Mouse (Mus musculus): ENCODE results near the gene Gm21887. TPM values are rescaled to one million over a fixed set of nuclear protein-coding genes. Genes with fewer than 3 reads are reported as not detected.
"Not testable (repeated sequence)": the region's sequence is repeated elsewhere in the genome, so short reads cannot be mapped to it uniquely, and the experiment has no call there.

The Gm21887 gene
- polyA plus RNA-seq, 1 experiment from 2014 or later: 95.3 TPM

- not testable (repeated sequence) for H3K27ac ChIP-seq; ATAC-seq (ENCODE audit: low read depth); H3K4me1 ChIP-seq (replicated peaks); H3K4me2 ChIP-seq; DNase-seq; H3K27me3 ChIP-seq; H3K9ac ChIP-seq; H3K4me3 ChIP-seq (replicated peaks)
- Histone ChIP-seq H3K9me3 (replicated peaks) (peaks cover 27% of the 10 kb centered on the region), H3K36me3 (peaks cover 23% of the 10 kb centered on the region)
- 41% methylated on average over 4 of the region's 8 CpGs for WGBS (ENCODE audit: insufficient replicate concordance)
Measured at GRCm38 (mm10) chrX:169992951-169993547, 16.4 kb upstream of the Gm21887 start.

- H3K9ac ChIP-seq; H3K4me3 ChIP-seq (replicated peaks); H3K4me1 ChIP-seq (replicated peaks); H3K4me2 ChIP-seq; H3K27ac ChIP-seq; ATAC-seq (ENCODE audit: low read depth); H3K27me3 ChIP-seq; DNase-seq: not testable (repeated sequence)
- WGBS (ENCODE audit: insufficient replicate concordance): 20% methylated on average over 3 of the region's 33 CpGs
- peaks cover 15% of the 10 kb centered on the region for H3K36me3 ChIP-seq
- H3K9me3 ChIP-seq (replicated peaks): peaks cover 19% of the 10 kb centered on the region
Measured at GRCm38 (mm10) chrX:169994011-169994865, 15.2 kb upstream of the Gm21887 start.

GRCm38 (mm10) chrX:169994866-169995711 lies 14.4 kb upstream of the Gm21887 start:
- 19% methylated on average over 2 of the region's 2 CpGs for WGBS (ENCODE audit: insufficient replicate concordance)
- H3K9ac ChIP-seq: not testable (repeated sequence)

GRCm38 (mm10) chrX:169995909-169996521 lies 13.4 kb upstream of the Gm21887 start:
- DNase-seq; ATAC-seq (ENCODE audit: low read depth): not testable (repeated sequence)
- WGBS (ENCODE audit: insufficient replicate concordance): no CpG with 5 or more reads among the region's 17 CpGs

More at GRCm38 (mm10) chrX:169994866-169995711, 14.4 kb upstream of the Gm21887 start:
- not testable (repeated sequence) for H3K27ac ChIP-seq; H3K4me1 ChIP-seq (replicated peaks); H3K4me3 ChIP-seq (replicated peaks); ATAC-seq (ENCODE audit: low read depth); H3K27me3 ChIP-seq; DNase-seq; H3K4me2 ChIP-seq; H3K36me3 ChIP-seq
- peaks cover 13% of the 10 kb centered on the region for H3K9me3 ChIP-seq (replicated peaks)

GRCm38 (mm10) chrX:169996926-169997325 lies 12.5 kb upstream of the Gm21887 start:
- ATAC-seq (ENCODE audit: low read depth); H3K27me3 ChIP-seq: not testable (repeated sequence)
- no CpG with 5 or more reads among the region's 46 CpGs for WGBS (ENCODE audit: insufficient replicate concordance)

More at GRCm38 (mm10) chrX:169995909-169996521, 13.4 kb upstream of the Gm21887 start:
- H3K4me1 ChIP-seq (replicated peaks); H3K9me3 ChIP-seq (replicated peaks); H3K27me3 ChIP-seq; H3K4me3 ChIP-seq (replicated peaks); H3K9ac ChIP-seq; H3K36me3 ChIP-seq; H3K27ac ChIP-seq; H3K4me2 ChIP-seq: not testable (repeated sequence)

GRCm38 (mm10) chrX:169997456-169997853 lies 12.0 kb upstream of the Gm21887 start:
- H3K4me1 ChIP-seq (replicated peaks); H3K27ac ChIP-seq; H3K9me3 ChIP-seq (replicated peaks); H3K27me3 ChIP-seq; DNase-seq; H3K36me3 ChIP-seq: not testable (repeated sequence)
- Histone ChIP-seq H3K4me3 (replicated peaks) (peak overlapping the region; percentile 49), H3K4me2 (peak overlapping the region; percentile 75), H3K9ac (peak overlapping the region; percentile 26; the same call in 1 of the 2 replicates)
- 23% methylated on average over 28 of the region's 40 CpGs for WGBS (ENCODE audit: insufficient replicate concordance)
- peak; percentile 19; the same call in 1 of the 2 replicates for ATAC-seq (ENCODE audit: low read depth)

More at GRCm38 (mm10) chrX:169996926-169997325, 12.5 kb upstream of the Gm21887 start:
- not testable (repeated sequence) for H3K9ac ChIP-seq; H3K4me2 ChIP-seq; H3K27ac ChIP-seq; H3K4me3 ChIP-seq (replicated peaks); H3K4me1 ChIP-seq (replicated peaks); H3K36me3 ChIP-seq; H3K9me3 ChIP-seq (replicated peaks)
- DNase-seq: peak; percentile 67

GRCm38 (mm10) chrX:169997854-169998456 lies 11.5 kb upstream of the Gm21887 start:
- H3K9ac ChIP-seq: peak overlapping the region; percentile 26; the same call in 1 of the 2 replicates
- WGBS (ENCODE audit: insufficient replicate concordance): 6% methylated on average over 9 of the region's 37 CpGs
- H3K9me3 ChIP-seq (replicated peaks); H3K27ac ChIP-seq; H3K4me1 ChIP-seq (replicated peaks); H3K36me3 ChIP-seq; H3K27me3 ChIP-seq: not testable (repeated sequence)
- peak overlapping the region; percentile 75 for H3K4me2 ChIP-seq
- ATAC-seq (ENCODE audit: low read depth) (peak; percentile 91), DNase-seq (peak; percentile 95)
- peak overlapping the region; percentile 49 for H3K4me3 ChIP-seq (replicated peaks)

GRCm38 (mm10) chrX:169998559-169999219 lies 10.8 kb upstream of the Gm21887 start:
- H3K36me3 ChIP-seq; H3K9me3 ChIP-seq (replicated peaks); ATAC-seq (ENCODE audit: low read depth); H3K4me1 ChIP-seq (replicated peaks); H3K4me2 ChIP-seq; H3K27me3 ChIP-seq; DNase-seq; H3K4me3 ChIP-seq (replicated peaks); H3K27ac ChIP-seq; H3K9ac ChIP-seq: not testable (repeated sequence)
- WGBS (ENCODE audit: insufficient replicate concordance): 6% methylated on average over 2 of the region's 4 CpGs

GRCm38 (mm10) chrX:169999226-169999883 lies 10.1 kb upstream of the Gm21887 start:
- not testable (repeated sequence) for H3K9ac ChIP-seq; H3K36me3 ChIP-seq; H3K4me3 ChIP-seq (replicated peaks); H3K9me3 ChIP-seq (replicated peaks); H3K27me3 ChIP-seq; DNase-seq; H3K4me2 ChIP-seq; ATAC-seq (ENCODE audit: low read depth); H3K4me1 ChIP-seq (replicated peaks); H3K27ac ChIP-seq
- 29% methylated on average over 6 of the region's 11 CpGs for WGBS (ENCODE audit: insufficient replicate concordance)

All from liver, embryonic 13.5 days (tissue).